Mouse (Mus musculus): ENCODE results near the gene Vmn1r239-ps. TPM values are rescaled to one million over a fixed set of nuclear protein-coding genes. Genes with fewer than 3 reads are reported as not detected.
"Not testable (repeated sequence)": the region's sequence is repeated elsewhere in the genome, so short reads cannot be mapped to it uniquely, and the experiment has no call there.

The Vmn1r239-ps gene
- polyA plus RNA-seq (2012; rRNA removed): not detected in 2 replicates

GRCm38 (mm10) chrX:147453610-147454009 is at the start of gene Vmn1r239-ps:
Vmn1r239-ps (minus strand) TSS chrX:147453710.
- H3K4me1 ChIP-seq (ENCODE audit: control insufficient read depth, insufficient read depth, low read length); H3K27ac ChIP-seq (ENCODE audit: insufficient read depth, low read length); H3K4me3 ChIP-seq (ENCODE audit: insufficient read depth, low read length): not testable (repeated sequence)

- no peak for TF ChIP-seq CTCF (IDR thresholded peaks at IDR 0.05; ENCODE audit: extremely low read depth, insufficient read depth, low read length)
- no peak for TF ChIP-seq POLR2A (IDR thresholded peaks at IDR 0.05; ENCODE audit: extremely low read depth, insufficient read depth, low read length)
- Histone ChIP-seq H3K4me1 (ENCODE audit: control insufficient read depth, insufficient read depth, low read length) (no peaks in the 10 kb centered on the region), H3K27ac (ENCODE audit: insufficient read depth, low read length) (no peak overlapping the region)
Measured at GRCm38 (mm10) chrX:147489551-147489950, 36.0 kb upstream of the Vmn1r239-ps start.

GRCm38 (mm10) chrX:147443386-147443785 is 10.1 kb downstream of the Vmn1r239-ps start:
- Histone ChIP-seq H3K27ac (ENCODE audit: insufficient read depth, low read length) (no peak overlapping the region), H3K4me3 (ENCODE audit: insufficient read depth, low read length) (no peak overlapping the region), H3K4me1 (ENCODE audit: control insufficient read depth, insufficient read depth, low read length) (no peaks in the 10 kb centered on the region)
- TF ChIP-seq POLR2A (IDR thresholded peaks at IDR 0.05; ENCODE audit: extremely low read depth, insufficient read depth, low read length): no peak
- TF ChIP-seq CTCF (IDR thresholded peaks at IDR 0.05; ENCODE audit: extremely low read depth, insufficient read depth, low read length): no peak

More at GRCm38 (mm10) chrX:147489551-147489950, 36.0 kb upstream of the Vmn1r239-ps start:
- no peak overlapping the region for H3K4me3 ChIP-seq (ENCODE audit: insufficient read depth, low read length)

- Histone ChIP-seq H3K4me1 (ENCODE audit: control insufficient read depth, insufficient read depth, low read length) (no peaks in the 10 kb centered on the region), H3K27ac (ENCODE audit: insufficient read depth, low read length) (no peak overlapping the region), H3K4me3 (ENCODE audit: insufficient read depth, low read length) (no peak overlapping the region)
- TF ChIP-seq POLR2A (IDR thresholded peaks at IDR 0.05; ENCODE audit: extremely low read depth, insufficient read depth, low read length) (no peak), CTCF (IDR thresholded peaks at IDR 0.05; ENCODE audit: extremely low read depth, insufficient read depth, low read length) (no peak)
Measured at GRCm38 (mm10) chrX:147435400-147435799, 18.1 kb downstream of the Vmn1r239-ps start.

- TF ChIP-seq CTCF (IDR thresholded peaks at IDR 0.05; ENCODE audit: extremely low read depth, insufficient read depth, low read length) (no peak), POLR2A (IDR thresholded peaks at IDR 0.05; ENCODE audit: extremely low read depth, insufficient read depth, low read length) (no peak)
- no peaks in the 10 kb centered on the region for H3K4me1 ChIP-seq (ENCODE audit: control insufficient read depth, insufficient read depth, low read length)
- no peak overlapping the region for H3K4me3 ChIP-seq (ENCODE audit: insufficient read depth, low read length)
- H3K27ac ChIP-seq (ENCODE audit: insufficient read depth, low read length): no peak overlapping the region
Measured at GRCm38 (mm10) chrX:147429753-147430152, 23.8 kb downstream of the Vmn1r239-ps start.

- no peak within 1 kb of the TSS for H3K4me3 ChIP-seq (ENCODE audit: insufficient read depth, low read length)
- H3K27ac ChIP-seq (ENCODE audit: insufficient read depth, low read length): no peak within 1 kb of the TSS
- TF ChIP-seq CTCF (IDR thresholded peaks at IDR 0.05; ENCODE audit: extremely low read depth, insufficient read depth, low read length) (no peak), POLR2A (IDR thresholded peaks at IDR 0.05; ENCODE audit: extremely low read depth, insufficient read depth, low read length) (no peak)
- no peaks in the 10 kb centered on the region for H3K4me1 ChIP-seq (ENCODE audit: control insufficient read depth, insufficient read depth, low read length)
Measured at GRCm38 (mm10) chrX:147429129-147429528, 24.4 kb downstream of the Vmn1r239-ps start, which contains the start of gene Il13ra2. Il13ra2 (minus strand) TSS chrX:147429192.

Other genes starting within 250 kb of the Vmn1r239-ps start
- 0.11 and 0.13 TPM in 2 replicates for gene Il13ra2, start 24.5 kb downstream of the Vmn1r239-ps start, polyA plus RNA-seq (2012; rRNA removed)
- 13.6 and 15.6 TPM in 2 replicates for gene Lrch2, start 100.4 kb upstream of the Vmn1r239-ps start, polyA plus RNA-seq (2012; rRNA removed)